Mouse (Mus musculus) liver, adult 2 months (tissue): ENCODE results near the gene Lgalsl.

Experiments used
- CTCF ChIP-seq: fragments of 200-500 bp; IDR thresholded peaks from 2 replicates; pipeline ENCODE4 v1.5.1; 2011; ENCODE audit warnings: low read depth, low read length, control low read depth
- POLR2A ChIP-seq: fragments of 200-500 bp; IDR thresholded peaks from 2 replicates; pipeline ENCODE4 v1.6.1; 2011; ENCODE audit warnings: low read length, control low read depth; ENCODE audit not compliant: insufficient read depth; ENCODE audit errors: extremely low read depth

DNA sequence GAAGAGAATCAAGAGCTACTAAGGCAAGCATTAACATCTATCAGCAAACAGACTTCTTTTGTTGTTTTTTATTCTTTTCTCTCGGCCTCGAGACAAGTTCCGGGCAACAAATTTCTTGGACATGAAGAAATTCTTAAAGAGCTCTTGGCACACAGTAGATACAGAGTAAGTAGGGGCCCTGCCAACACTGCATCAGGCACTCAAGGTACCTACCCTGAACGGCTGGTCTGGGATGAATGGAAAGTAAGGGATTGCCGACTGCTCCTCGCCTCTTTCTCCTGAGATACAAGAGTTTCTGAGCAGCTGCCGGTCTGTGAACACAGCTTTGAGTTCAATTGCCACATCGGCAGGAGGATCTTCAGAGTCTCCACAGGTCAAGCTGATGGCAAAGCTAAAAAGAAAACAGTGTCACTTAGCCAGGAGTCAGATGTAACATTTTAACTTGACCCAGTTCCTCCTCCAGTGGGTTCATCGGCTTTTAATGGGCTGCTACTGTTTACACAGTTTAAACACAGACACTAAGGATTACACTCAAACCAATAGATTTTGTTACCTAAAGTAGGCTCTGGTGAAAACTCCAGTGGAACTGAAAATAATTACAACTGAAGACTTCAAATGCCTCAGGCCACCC lies 1.7 kb downstream of the Lgalsl start:
- TF ChIP-seq CTCF (no peak), POLR2A (no peak)
